Mouse (Mus musculus): ENCODE results near the gene Olfr1393. TPM values are rescaled to one million over a fixed set of nuclear protein-coding genes. Genes with fewer than 3 reads are reported as not detected.

Olfr1393 gene
- polyA plus RNA-seq, 1 experiment from 2014 or later, result not detected

- WGBS, result 85% methylated on average over 3 of the region's 3 CpGs
- no peak for ATAC-seq (ENCODE audit: insufficient number of reproducible peaks, insufficient read depth, low FRiP score, low TSS enrichment, low read depth)
- Histone ChIP-seq H3K27ac (no peak overlapping the region), H3K4me3 (replicated peaks) (no peak overlapping the region), H3K4me1 (replicated peaks) (no peaks in the 10 kb centered on the region), H3K27me3 (no peaks in the 10 kb centered on the region), H3K4me2 (no peak overlapping the region), H3K9me3 (no peaks in the 10 kb centered on the region), H3K36me3 (no peaks in the 10 kb centered on the region), H3K9ac (replicated peaks) (no peak overlapping the region)
Measured at GRCm38 (mm10) chr11:49326726-49327125, 48.6 kb downstream of the Olfr1393 start.

- Histone ChIP-seq H3K27ac (no peak overlapping the region), H3K9me3 (no peaks in the 10 kb centered on the region), H3K27me3 (no peaks in the 10 kb centered on the region), H3K4me3 (replicated peaks) (no peak overlapping the region), H3K36me3 (no peaks in the 10 kb centered on the region), H3K4me1 (replicated peaks) (no peaks in the 10 kb centered on the region), H3K4me2 (no peak overlapping the region), H3K9ac (replicated peaks) (no peak overlapping the region)
- ATAC-seq (ENCODE audit: insufficient number of reproducible peaks, insufficient read depth, low FRiP score, low TSS enrichment, low read depth), result no peak
- 71% methylated on average over 1 of the region's 1 CpGs for WGBS
Measured at GRCm38 (mm10) chr11:49329686-49330085, 51.6 kb downstream of the Olfr1393 start.

Other genes starting within 250 kb of the Olfr1393 start
- 0.23 and 0.26 TPM in 2 replicates for gene 9930111J21Rik2, start 227.1 kb upstream of the Olfr1393 start, polyA plus RNA-seq (2016; fragmentation: Nextera tagmentation; extraction: Ambion mirVana)
- gene Tgtp2, start 214.1 kb upstream of the Olfr1393 start, polyA plus RNA-seq (2016; fragmentation: Nextera tagmentation; extraction: Ambion mirVana), result not detected in 2 replicates
- 0.56 and 0.69 TPM in 2 replicates for gene Ifi47, start 201.7 kb upstream of the Olfr1393 start, polyA plus RNA-seq (2016; fragmentation: Nextera tagmentation; extraction: Ambion mirVana)
- gene Olfr1396, start 163.4 kb upstream of the Olfr1393 start, polyA plus RNA-seq (2016; fragmentation: Nextera tagmentation; extraction: Ambion mirVana), result not detected in 2 replicates
- not detected in 2 replicates for gene Olfr1395, start 136.0 kb upstream of the Olfr1393 start, polyA plus RNA-seq (2016; fragmentation: Nextera tagmentation; extraction: Ambion mirVana)
- gene Olfr1394, start 123.9 kb upstream of the Olfr1393 start, polyA plus RNA-seq (2016; fragmentation: Nextera tagmentation; extraction: Ambion mirVana), result not detected in 2 replicates
- gene Btnl9, start 91.1 kb upstream of the Olfr1393 start, polyA plus RNA-seq (2016; fragmentation: Nextera tagmentation; extraction: Ambion mirVana), result 0.33 and 0.87 TPM in 2 replicates
- 50.4 and 58.5 TPM in 2 replicates for gene Zfp62, start 75.0 kb upstream of the Olfr1393 start, polyA plus RNA-seq (2016; fragmentation: Nextera tagmentation; extraction: Ambion mirVana)
- 46.0 and 49.1 TPM in 2 replicates for gene Mgat1, start 34.1 kb upstream of the Olfr1393 start, polyA plus RNA-seq (2016; fragmentation: Nextera tagmentation; extraction: Ambion mirVana)
- gene Olfr1392, start 7.0 kb downstream of the Olfr1393 start, polyA plus RNA-seq (2016; fragmentation: Nextera tagmentation; extraction: Ambion mirVana), result 0.09 TPM in 1 of 2 replicates, not detected in the other
- gene Olfr10, start 26.4 kb downstream of the Olfr1393 start, polyA plus RNA-seq (2016; fragmentation: Nextera tagmentation; extraction: Ambion mirVana), result not detected in 2 replicates
- gene Olfr1391, start 44.4 kb downstream of the Olfr1393 start, polyA plus RNA-seq (2016; fragmentation: Nextera tagmentation; extraction: Ambion mirVana), result not detected in 2 replicates
- gene Olfr1390, start 56.9 kb downstream of the Olfr1393 start, polyA plus RNA-seq (2016; fragmentation: Nextera tagmentation; extraction: Ambion mirVana), result not detected in 2 replicates
- not detected in 2 replicates for gene Olfr1389, start 144.8 kb downstream of the Olfr1393 start, polyA plus RNA-seq (2016; fragmentation: Nextera tagmentation; extraction: Ambion mirVana)
- gene Olfr1388, start 158.3 kb downstream of the Olfr1393 start, polyA plus RNA-seq (2016; fragmentation: Nextera tagmentation; extraction: Ambion mirVana), result 0.11 and 0.13 TPM in 2 replicates
- not detected in 2 replicates for gene Olfr1387, start 177.0 kb downstream of the Olfr1393 start, polyA plus RNA-seq (2016; fragmentation: Nextera tagmentation; extraction: Ambion mirVana)
- gene Olfr1386, start 186.7 kb downstream of the Olfr1393 start, polyA plus RNA-seq (2016; fragmentation: Nextera tagmentation; extraction: Ambion mirVana), result not detected in 2 replicates
- not detected in 2 replicates for gene Olfr1385, start 210.8 kb downstream of the Olfr1393 start, polyA plus RNA-seq (2016; fragmentation: Nextera tagmentation; extraction: Ambion mirVana)
- gene Olfr1384, start 228.4 kb downstream of the Olfr1393 start, polyA plus RNA-seq (2016; fragmentation: Nextera tagmentation; extraction: Ambion mirVana), result not detected in 2 replicates
- not detected in 2 replicates for gene Olfr1383, start 241.3 kb downstream of the Olfr1393 start, polyA plus RNA-seq (2016; fragmentation: Nextera tagmentation; extraction: Ambion mirVana)
- not detected in 2 replicates for gene Olfr1382, start 249.9 kb downstream of the Olfr1393 start, polyA plus RNA-seq (2016; fragmentation: Nextera tagmentation; extraction: Ambion mirVana)